Mouse (Mus musculus) lung, postnatal 36 days (tissue): ENCODE results near the gene Snx15.

Experiments used
- DNase-seq: peaks from one replicate; pipeline ENCODE4 v3.0.0; 2022; ENCODE audit warnings: mixed read lengths

Snx15 gene

DNA sequence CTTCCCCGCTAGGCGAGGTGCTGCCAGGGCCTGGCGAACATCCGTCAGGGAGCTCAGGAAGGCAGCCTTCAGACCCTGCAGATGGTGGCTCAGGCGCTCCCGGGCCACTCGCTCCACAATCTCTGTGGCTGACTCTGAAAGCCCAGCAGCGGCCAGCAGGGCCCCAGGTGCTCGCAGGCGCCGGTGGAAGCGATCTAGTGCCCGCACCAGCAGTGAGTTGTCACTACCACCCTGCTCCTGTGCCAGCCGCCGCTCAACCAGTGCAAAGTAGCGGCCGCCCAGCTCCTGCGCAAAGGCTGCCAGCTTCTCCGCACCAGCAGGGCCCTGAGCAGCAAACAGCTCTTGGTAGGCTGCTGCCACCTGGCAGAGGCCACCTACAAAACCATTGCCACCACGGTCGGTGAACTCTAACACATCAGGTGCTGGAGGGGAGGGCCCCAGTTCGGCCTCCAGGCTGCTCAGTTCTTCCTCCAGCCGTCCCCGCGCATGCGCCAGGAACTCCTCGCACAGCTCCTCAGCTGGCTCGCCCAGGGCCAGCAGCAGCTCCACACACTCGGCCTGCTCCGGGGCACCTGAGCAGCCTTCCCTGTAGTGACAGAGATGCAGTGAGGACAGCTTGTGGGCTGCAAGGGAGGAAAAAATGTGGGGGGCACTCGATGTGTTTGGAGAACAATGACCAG, 57.4 kb downstream of the Snx15 start:
- DNase-seq, result no peak

DNA sequence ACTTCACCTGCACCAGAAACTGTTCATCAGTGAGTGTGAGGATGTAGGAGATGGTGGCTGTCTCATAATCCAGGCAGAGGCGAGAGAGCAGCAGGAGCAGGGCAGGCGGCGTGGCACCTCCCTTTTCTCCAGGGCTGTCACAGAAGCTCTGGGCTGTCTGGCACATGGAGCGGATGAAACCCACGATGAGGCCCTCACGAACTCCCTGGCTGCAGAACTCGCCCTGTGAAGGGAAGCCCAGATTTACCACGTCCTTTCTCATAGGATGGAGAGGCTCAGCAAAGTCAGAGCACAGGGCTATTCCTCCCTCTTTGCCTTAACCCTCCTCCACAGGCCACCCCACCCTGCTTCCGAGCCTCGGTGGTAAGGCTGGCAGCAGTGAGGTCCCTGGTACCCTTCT, 58.3 kb downstream of the Snx15 start:
- DNase-seq, result no peak
